Mouse (Mus musculus): ENCODE measurements around the gene Rac3.

Gene Rac3

GRCm38 (mm10) chr11:120706120-120706519, 15.2 kb upstream of the Rac3 start:
- DNase-seq (ENCODE audit: inconsistent ontology term): no peak

GRCm38 (mm10) chr11:120707225-120707624, 14.0 kb upstream of the Rac3 start:
- no peak for DNase-seq (ENCODE audit: inconsistent ontology term)

- no peak for DNase-seq (ENCODE audit: inconsistent ontology term)
Observed at GRCm38 (mm10) chr11:120707969-120708368, 13.3 kb upstream of the Rac3 start.

GRCm38 (mm10) chr11:120709551-120709950, 11.7 kb upstream of the Rac3 start:
- no peak for DNase-seq (ENCODE audit: inconsistent ontology term)

GRCm38 (mm10) chr11:120710672-120711071, 10.6 kb upstream of the Rac3 start:
- DNase-seq (ENCODE audit: inconsistent ontology term): no peak

- DNase-seq (ENCODE audit: inconsistent ontology term): no peak
Observed at GRCm38 (mm10) chr11:120711980-120712604, 9.2 kb upstream of the Rac3 start.

GRCm38 (mm10) chr11:120712771-120713568, 8.3 kb upstream of the Rac3 start:
- DNase-seq (ENCODE audit: inconsistent ontology term): peak; percentile 77

GRCm38 (mm10) chr11:120713580-120714518, 7.4 kb upstream of the Rac3 start, which contains the start of the genes Cenpx and Lrrc45:
Gene Cenpx, minus strand, starts transcription at chr11:120713738.
Gene Lrrc45, plus strand, starts transcription at chr11:120713925.
- peak; percentile 99 for DNase-seq (ENCODE audit: inconsistent ontology term)

- no peak for DNase-seq (ENCODE audit: inconsistent ontology term)
Observed at GRCm38 (mm10) chr11:120714546-120714945, 6.7 kb upstream of the Rac3 start.

GRCm38 (mm10) chr11:120715131-120715530, 6.1 kb upstream of the Rac3 start:
- no peak for DNase-seq (ENCODE audit: inconsistent ontology term)

- DNase-seq (ENCODE audit: inconsistent ontology term): no peak
Observed at GRCm38 (mm10) chr11:120719242-120719641, 2.0 kb upstream of the Rac3 start.

- DNase-seq (ENCODE audit: inconsistent ontology term): no peak
Observed at GRCm38 (mm10) chr11:120719841-120720376, 1.4 kb upstream of the Rac3 start.

GRCm38 (mm10) chr11:120720450-120720849, 820 bp upstream of the Rac3 start:
- peak; percentile 88 for DNase-seq (ENCODE audit: inconsistent ontology term)

GRCm38 (mm10) chr11:120722067-120722630, 879 bp downstream of the Rac3 start:
- DNase-seq (ENCODE audit: inconsistent ontology term): no peak

GRCm38 (mm10) chr11:120722761-120723382, 1.6 kb downstream of the Rac3 start:
- DNase-seq (ENCODE audit: inconsistent ontology term): no peak

GRCm38 (mm10) chr11:120723509-120723908, 2.2 kb downstream of the Rac3 start:
- DNase-seq (ENCODE audit: inconsistent ontology term): no peak

GRCm38 (mm10) chr11:120726243-120727168, 5.2 kb downstream of the Rac3 start:
- DNase-seq (ENCODE audit: inconsistent ontology term): no peak

- DNase-seq (ENCODE audit: inconsistent ontology term): peak; percentile 93
Observed at GRCm38 (mm10) chr11:120727169-120727527, 5.9 kb downstream of the Rac3 start, which contains the start of gene Dcxr. Gene Dcxr, minus strand, starts transcription at chr11:120727281.

- DNase-seq (ENCODE audit: inconsistent ontology term): no peak
Observed at GRCm38 (mm10) chr11:120727564-120727963, 6.3 kb downstream of the Rac3 start.
